Mouse (Mus musculus) CH12.LX (cell line): ENCODE measurements around the gene 1810043G02Rik.

Source experiments
- BHLHE40 ChIP-seq: IDR thresholded peaks from 2 replicates; pipeline ENCODE4 v1.6.1; 2011; ENCODE audit warnings: mild to moderate bottlenecking, low read depth, low read length, improper control_type of control experiment
- CTCF ChIP-seq, 2 experiments: IDR thresholded peaks in 1 of 2; conservative IDR thresholded peaks in 1 of 2; 2 replicates each; pipeline ENCODE4 v1.5.1; 2011 to 2012; ENCODE audit warnings: low read depth in 2 of 2, low read length in 2 of 2, improper control_type of control experiment in 1 of 2, inconsistent platforms in 1 of 2, mild to moderate bottlenecking in 1 of 2, moderate library complexity in 1 of 2
- JUND ChIP-seq: conservative IDR thresholded peaks from 2 replicates; pipeline ENCODE4 v1.6.1; 2011; ENCODE audit warnings: low read depth, low read length, improper control_type of control experiment
- MXI1 ChIP-seq: IDR thresholded peaks from 2 replicates; pipeline ENCODE4 v1.6.1; 2011; ENCODE audit warnings: mild to moderate bottlenecking, low read depth, low read length, improper control_type of control experiment
- POLR2A ChIP-seq: IDR thresholded peaks from 2 replicates; pipeline ENCODE4 v1.6.1; 2011; ENCODE audit warnings: low read depth, mild to moderate bottlenecking, improper control_type of control experiment, low read length
- SMC3 ChIP-seq: IDR thresholded peaks from 2 replicates; pipeline ENCODE4 v1.6.1; 2011; ENCODE audit warnings: low read depth, low read length, improper control_type of control experiment
- USF2 ChIP-seq: conservative IDR thresholded peaks from 2 replicates; pipeline ENCODE4 v1.6.1; 2011; ENCODE audit warnings: low read depth, low read length, improper control_type of control experiment
- ZC3H11A ChIP-seq: IDR thresholded peaks from 2 replicates; pipeline ENCODE4 v1.6.1; 2012; ENCODE audit warnings: low read depth, mild to moderate bottlenecking, inconsistent platforms, low read length, improper control_type of control experiment

- TF ChIP-seq SMC3: no peak
- no peak for TF ChIP-seq CTCF (conservative IDR thresholded peaks at IDR 0.05 in 1 of 2, IDR thresholded peaks at IDR 0.05 in 1 of 2; ENCODE audit: low read depth in 2 of 2, low read length in 2 of 2)
- no peak for TF ChIP-seq USF2
- TF ChIP-seq BHLHE40: no peak
- TF ChIP-seq POLR2A: no peak
- no peak for TF ChIP-seq MXI1
- TF ChIP-seq JUND: no peak
- no peak for TF ChIP-seq ZC3H11A
Observed at GRCm38 (mm10) chr10:78002316-78002715, 24.0 kb downstream of the 1810043G02Rik start.
